Mouse (Mus musculus) myocyte (in vitro differentiated cells): ENCODE measurements at regions not wholly inside any gene's neighbourhood (a gene's known extent, or its start where the extent isn't known, plus 50 kb on each side); places are given as distances from the start of the nearest gene placed in this dataset.

Experiments used
- CEBPB ChIP-seq: IDR thresholded peaks from 2 replicates; pipeline ENCODE4 v1.6.1; 2011; ENCODE audit warnings: mild to moderate bottlenecking, moderate library complexity; ENCODE audit not compliant: poor library complexity, insufficient read depth, severe bottlenecking
- E2F4 ChIP-seq: IDR thresholded peaks from one replicate; pipeline ENCODE4 v1.6.1; 2011; ENCODE audit warnings: mild to moderate bottlenecking, control low read depth, moderate library complexity; ENCODE audit not compliant: insufficient read depth
- MAX ChIP-seq: IDR thresholded peaks from one replicate; pipeline ENCODE4 v1.6.1; 2011; ENCODE audit warnings: low read depth, mild to moderate bottlenecking, control low read depth
- POLR2A ChIP-seq: IDR thresholded peaks from one replicate; pipeline ENCODE4 v1.6.1; 2011; ENCODE audit warnings: low read depth, mild to moderate bottlenecking, control low read depth, moderate library complexity; ENCODE audit not compliant: insufficient read length
- POLR2AphosphoS2 ChIP-seq: IDR thresholded peaks from one replicate; pipeline ENCODE4 v1.6.1; 2011; ENCODE audit warnings: low read depth, control low read depth; ENCODE audit not compliant: insufficient read length
- REST ChIP-seq: IDR thresholded peaks from one replicate; pipeline ENCODE4 v1.6.1; 2011; ENCODE audit warnings: mild to moderate bottlenecking, control low read depth, moderate library complexity; ENCODE audit not compliant: insufficient read depth, insufficient read length
- SRF ChIP-seq: IDR thresholded peaks from one replicate; pipeline ENCODE4 v1.6.1; 2011; ENCODE audit warnings: low read depth; ENCODE audit not compliant: control insufficient read depth, insufficient read length
- TCF3 ChIP-seq: IDR thresholded peaks from one replicate; pipeline ENCODE4 v1.6.1; 2011; ENCODE audit warnings: low read depth, control low read depth; ENCODE audit not compliant: insufficient read length
- USF1 ChIP-seq: IDR thresholded peaks from one replicate; pipeline ENCODE4 v1.6.1; 2011; ENCODE audit warnings: low read depth, mild to moderate bottlenecking, control low read depth, moderate library complexity

- TF ChIP-seq E2F4 (no peak), POLR2A (no peak), MAX (no peak), TCF3 (no peak), CEBPB (no peak), REST (no peak), SRF (no peak), POLR2AphosphoS2 (no peak), USF1 (no peak)
Measured at GRCm38 (mm10) chr11:65635307-65635706, 152.8 kb downstream of the Map2k4 start.
